23 mouse cellular contexts compared by ENCODE assay signal in genomic region chr7:101875978-101876377, GRCm38 (mm10). TPM values are rescaled to one million over a fixed set of nuclear protein-coding genes. Genes with fewer than 3 reads are reported as not detected.
"Had no signal": no experiment of that assay in that cellular context is flagged by ENCODE, and none has a peak within 500 bp of the region (broad histone marks: within the 10 kb centered on the region; RNA-seq: fewer than 3 reads in every experiment).

No protein-coding gene starts in this region.

- DNase-seq: gastrocnemius, postnatal 14 days; gastrocnemius, postnatal 36 days; heart, adult 11 months; heart, adult 2 months; heart, postnatal 14 days; heart, postnatal 36 days; kidney, adult 11 months; kidney, adult 2 months; kidney, adult 9 months; kidney, postnatal 14 days; kidney, postnatal 36 days; layer of hippocampus, adult 9-11 months; layer of hippocampus, postnatal 36 days; left cerebral cortex, postnatal 4 days had no signal

RNA-seq across cellular contexts. Expression of gene Folr1, which starts 5.4 kb away (rescaled TPM):
- total RNA-seq: heart, adult 2 months; hematopoietic stem cell, adult 5-6 weeks; left cerebral cortex, adult 18-20 months; liver, adult 2 months had no signal
- polyA plus RNA-seq: limb, embryonic 11.5 days had no signal

RNA-seq across cellular contexts. Expression of gene Folr2, which starts 19.0 kb away (rescaled TPM):
- total RNA-seq: hematopoietic stem cell, adult 5-6 weeks; layer of hippocampus, postnatal 36 days had no signal
- polyA plus RNA-seq: heart, embryonic 11.5 days had no signal

RNA-seq across cellular contexts. Expression of gene Tomt, which starts 30.2 kb away (rescaled TPM):
- total RNA-seq: gastrocnemius, adult 18-20 months; gastrocnemius, adult 8-10 months; gastrocnemius, postnatal 14 days; gastrocnemius, postnatal 36 days; heart, adult 2 months; heart, postnatal 14 days; heart, postnatal 36 days; layer of hippocampus, adult 18-20 months; layer of hippocampus, postnatal 36 days; left cerebral cortex, adult 18-20 months; left cerebral cortex, postnatal 10 days; left cerebral cortex, postnatal 4 days; liver, adult 2 months had no signal
- polyA plus RNA-seq: heart, adult 2 months had no signal
